Mouse (Mus musculus): ENCODE results near the gene Etl4. TPM values are rescaled to one million over a fixed set of nuclear protein-coding genes. Genes with fewer than 3 reads are reported as not detected.

Gene Etl4
- polyA plus RNA-seq, 1 experiment = 7.4 TPM

DNA sequence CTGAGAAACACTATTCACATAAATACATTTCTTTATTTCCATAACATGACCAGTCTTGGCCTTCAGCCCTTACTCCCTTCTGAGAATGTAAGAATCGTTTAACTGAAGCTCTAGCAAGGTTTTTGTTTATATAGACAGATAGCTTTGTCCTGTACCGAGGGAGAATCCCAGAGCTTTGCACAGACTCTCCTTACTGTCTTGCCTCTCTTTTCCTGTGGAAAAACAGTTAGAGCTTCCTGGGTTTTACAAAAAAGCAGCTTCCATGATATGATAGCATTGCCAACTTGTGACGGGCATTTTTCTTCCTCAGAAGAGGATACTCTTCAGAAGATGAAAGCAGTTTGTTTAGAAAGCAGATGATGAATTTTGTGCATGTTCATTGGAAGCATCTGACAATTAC, 541.4 kb downstream of the Etl4 start:
- Histone ChIP-seq H3K36me3 (ENCODE audit: control insufficient read depth, insufficient read depth) (no peaks in the 10 kb centered on the region), H3K27me3 (ENCODE audit: control insufficient read depth, insufficient read depth, insufficient read length) (no peaks in the 10 kb centered on the region), H3ac (ENCODE audit: control insufficient read depth, insufficient read length) (no peak overlapping the region), H3K4me3 (no peak overlapping the region), H3K79me2 (ENCODE audit: control insufficient read depth, insufficient read depth) (no peaks in the 10 kb centered on the region), H3K4me2 (ENCODE audit: low read depth) (no peak overlapping the region)
- TF ChIP-seq E2F4 (IDR thresholded peaks at IDR 0.05; ENCODE audit: insufficient read depth) (no peak), REST (IDR thresholded peaks at IDR 0.05; ENCODE audit: insufficient read depth, insufficient read length) (no peak), TCF3 (IDR thresholded peaks at IDR 0.05; ENCODE audit: insufficient read length, low read depth) (no peak), CEBPB (IDR thresholded peaks at IDR 0.05; ENCODE audit: insufficient read depth, poor library complexity, severe bottlenecking) (no peak), POLR2A (IDR thresholded peaks at IDR 0.05; ENCODE audit: insufficient read length, low read depth) (no peak), POLR2AphosphoS2 (IDR thresholded peaks at IDR 0.05; ENCODE audit: insufficient read length, low read depth) (no peak), SRF (IDR thresholded peaks at IDR 0.05; ENCODE audit: control insufficient read depth, insufficient read length, low read depth) (no peak), USF1 (IDR thresholded peaks at IDR 0.05; ENCODE audit: low read depth) (no peak), MYOD1 (IDR thresholded peaks at IDR 0.05; ENCODE audit: control insufficient read depth in 1 of 3, insufficient read length in 2 of 3, low read depth in 2 of 3) (no peak), MYOG (IDR thresholded peaks at IDR 0.05; ENCODE audit: control insufficient read depth in 1 of 3, insufficient read depth in 1 of 3, insufficient read length in 2 of 3, low read depth in 2 of 3) (no peak), TCF12 (IDR thresholded peaks at IDR 0.05; ENCODE audit: insufficient read depth, poor library complexity, severe bottlenecking) (no peak)

DNA sequence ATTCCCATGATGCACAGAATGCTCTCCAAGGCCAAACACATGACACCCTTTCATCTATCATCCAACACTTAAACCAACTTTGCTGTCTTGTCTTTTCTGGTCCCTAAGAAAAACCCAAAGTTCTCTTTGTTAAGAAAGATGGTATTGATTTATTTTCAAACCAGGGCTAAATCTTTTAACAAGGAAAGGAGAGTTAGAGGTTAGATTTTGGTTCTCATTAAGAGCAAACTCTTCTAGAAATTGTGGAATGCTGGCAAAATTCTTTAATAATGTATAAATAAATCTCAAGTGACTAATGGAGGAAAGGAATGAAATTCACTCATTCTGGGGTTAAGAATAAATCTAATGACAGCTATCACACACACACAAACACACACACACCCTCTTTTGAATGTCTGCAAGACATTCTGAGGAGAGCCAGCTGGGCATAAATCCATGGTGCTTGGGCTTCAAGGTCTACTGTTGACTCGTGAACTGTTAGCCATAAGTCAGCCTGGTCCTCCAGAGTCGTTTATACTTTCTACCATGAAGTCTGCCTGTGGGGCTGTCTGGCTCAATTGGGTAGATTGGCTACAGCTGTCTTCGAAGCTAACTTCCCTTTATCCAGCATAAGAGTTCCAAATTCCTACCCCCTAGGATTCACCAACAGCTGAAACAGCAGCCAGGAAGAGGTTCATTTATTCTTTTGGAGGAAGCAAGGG, 544.1 kb downstream of the Etl4 start:
- Histone ChIP-seq H3ac (ENCODE audit: control insufficient read depth, insufficient read length) (no peak overlapping the region), H3K79me2 (ENCODE audit: control insufficient read depth, insufficient read depth) (no peaks in the 10 kb centered on the region), H3K4me2 (ENCODE audit: low read depth) (no peak overlapping the region), H3K27me3 (ENCODE audit: control insufficient read depth, insufficient read depth, insufficient read length) (no peaks in the 10 kb centered on the region), H3K36me3 (ENCODE audit: control insufficient read depth, insufficient read depth) (no peaks in the 10 kb centered on the region), H3K4me3 (no peak overlapping the region)
- peak in 1 of 3 experiments; percentile 16 for TF ChIP-seq MYOD1 (IDR thresholded peaks at IDR 0.05; ENCODE audit: control insufficient read depth in 1 of 3, insufficient read length in 2 of 3, low read depth in 2 of 3)
- no peak for TF ChIP-seq POLR2A (IDR thresholded peaks at IDR 0.05; ENCODE audit: insufficient read length, low read depth)
- no peak for TF ChIP-seq POLR2AphosphoS2 (IDR thresholded peaks at IDR 0.05; ENCODE audit: insufficient read length, low read depth)

DNA sequence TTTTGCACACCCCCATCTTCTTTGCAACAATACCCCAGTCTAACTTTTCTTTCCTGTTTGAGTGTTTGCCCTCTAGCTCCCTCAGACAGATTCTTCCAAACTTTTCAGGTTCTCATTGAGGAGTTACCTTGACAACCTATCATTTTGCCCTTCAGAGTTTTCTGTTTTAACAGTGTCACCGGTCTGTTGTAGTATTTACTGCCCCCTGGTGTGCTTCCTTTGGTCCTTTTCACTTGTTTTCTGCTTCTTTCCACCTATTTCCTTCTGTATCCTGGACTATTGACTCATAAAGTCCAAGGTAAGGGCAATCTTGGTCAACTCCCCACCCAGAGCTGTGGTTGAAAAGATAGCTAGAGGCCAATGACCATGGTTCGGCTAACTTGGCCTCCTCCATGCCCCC, 569.6 kb downstream of the Etl4 start:
- no peak overlapping the region for H3K4me2 ChIP-seq (ENCODE audit: low read depth)
- H3K4me3 ChIP-seq = no peak overlapping the region
- no peak overlapping the region for H3ac ChIP-seq (ENCODE audit: control insufficient read depth, insufficient read length)
- no peaks in the 10 kb centered on the region for H3K36me3 ChIP-seq (ENCODE audit: control insufficient read depth, insufficient read depth)
- TF ChIP-seq POLR2AphosphoS2 (IDR thresholded peaks at IDR 0.05; ENCODE audit: insufficient read length, low read depth) = no peak
- TF ChIP-seq POLR2A (IDR thresholded peaks at IDR 0.05; ENCODE audit: insufficient read length, low read depth) = no peak
- no peaks in the 10 kb centered on the region for H3K27me3 ChIP-seq (ENCODE audit: control insufficient read depth, insufficient read depth, insufficient read length)
- H3K79me2 ChIP-seq (ENCODE audit: control insufficient read depth, insufficient read depth) = no peaks in the 10 kb centered on the region

DNA sequence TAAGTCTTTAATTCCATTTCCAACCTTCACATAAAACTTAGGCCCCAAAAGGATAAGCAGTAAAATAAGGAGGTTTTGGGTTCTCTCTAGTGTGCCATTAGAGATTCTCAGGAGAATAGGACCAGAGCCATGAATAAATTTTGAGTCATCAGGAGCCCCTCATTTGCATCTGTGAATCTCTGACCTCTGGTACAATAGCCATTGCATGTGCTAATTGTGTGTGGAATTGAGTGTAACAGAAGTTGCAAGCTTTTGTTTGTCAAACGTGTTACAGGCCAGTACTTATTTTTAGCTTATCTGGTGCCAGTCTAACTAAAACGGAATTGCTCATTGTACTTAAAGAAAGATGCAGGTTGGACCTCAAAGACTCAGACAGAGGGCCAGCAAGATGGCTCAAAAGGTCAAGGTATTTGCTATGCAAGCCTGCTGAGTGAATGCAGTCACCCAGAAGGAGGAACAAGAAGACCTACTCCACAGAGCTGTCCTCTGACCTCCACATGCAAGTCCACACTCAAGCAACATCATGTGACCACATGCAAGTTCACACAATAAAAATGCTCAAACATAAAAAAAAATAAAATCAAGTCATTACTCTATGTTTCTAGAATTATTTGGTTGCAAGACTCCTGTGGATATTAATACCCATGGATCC, 576.7 kb downstream of the Etl4 start:
- H3K4me2 ChIP-seq (ENCODE audit: low read depth) = no peak overlapping the region
- no peaks in the 10 kb centered on the region for H3K79me2 ChIP-seq (ENCODE audit: control insufficient read depth, insufficient read depth)
- H3K4me3 ChIP-seq = no peak overlapping the region
- no peaks in the 10 kb centered on the region for H3K36me3 ChIP-seq (ENCODE audit: control insufficient read depth, insufficient read depth)
- H3ac ChIP-seq (ENCODE audit: control insufficient read depth, insufficient read length) = no peak overlapping the region
- no peaks in the 10 kb centered on the region for H3K27me3 ChIP-seq (ENCODE audit: control insufficient read depth, insufficient read depth, insufficient read length)
- TF ChIP-seq USF1 (IDR thresholded peaks at IDR 0.05; ENCODE audit: low read depth) (no peak), POLR2AphosphoS2 (IDR thresholded peaks at IDR 0.05; ENCODE audit: insufficient read length, low read depth) (no peak), TCF3 (IDR thresholded peaks at IDR 0.05; ENCODE audit: insufficient read length, low read depth) (no peak), MYOG (IDR thresholded peaks at IDR 0.05; ENCODE audit: control insufficient read depth in 1 of 3, insufficient read depth in 1 of 3, insufficient read length in 2 of 3, low read depth in 2 of 3) (no peak), REST (IDR thresholded peaks at IDR 0.05; ENCODE audit: insufficient read depth, insufficient read length) (no peak), MYOD1 (IDR thresholded peaks at IDR 0.05; ENCODE audit: control insufficient read depth in 1 of 3, insufficient read length in 2 of 3, low read depth in 2 of 3) (no peak), SRF (IDR thresholded peaks at IDR 0.05; ENCODE audit: control insufficient read depth, insufficient read length, low read depth) (no peak), MAX (IDR thresholded peaks at IDR 0.05; ENCODE audit: low read depth) (no peak), POLR2A (IDR thresholded peaks at IDR 0.05; ENCODE audit: insufficient read length, low read depth) (no peak), CEBPB (IDR thresholded peaks at IDR 0.05; ENCODE audit: insufficient read depth, poor library complexity, severe bottlenecking) (no peak), E2F4 (IDR thresholded peaks at IDR 0.05; ENCODE audit: insufficient read depth) (no peak), TCF12 (IDR thresholded peaks at IDR 0.05; ENCODE audit: insufficient read depth, poor library complexity, severe bottlenecking) (no peak)

DNA sequence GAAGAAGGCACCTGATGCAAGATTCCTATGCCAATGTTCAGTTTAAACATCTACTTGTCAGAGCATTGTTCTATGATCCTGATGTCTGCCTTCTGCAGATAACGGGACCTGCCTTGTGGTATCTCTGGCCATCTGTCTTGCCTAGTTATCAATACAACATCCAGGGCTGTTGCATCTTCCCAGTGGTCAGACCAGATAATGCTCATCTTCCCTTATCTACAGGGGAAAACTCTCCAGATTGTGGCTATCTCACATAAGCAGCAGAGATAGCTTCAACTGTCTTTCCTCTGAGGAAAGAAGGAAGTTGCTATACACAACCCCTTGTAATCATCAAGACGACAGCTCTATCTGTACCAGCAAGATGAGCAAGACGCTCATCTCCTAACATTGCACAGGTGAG, 579.5 kb downstream of the Etl4 start:
- TF ChIP-seq TCF3 (IDR thresholded peaks at IDR 0.05; ENCODE audit: insufficient read length, low read depth) (no peak), MYOD1 (IDR thresholded peaks at IDR 0.05; ENCODE audit: control insufficient read depth in 1 of 3, insufficient read length in 2 of 3, low read depth in 2 of 3) (no peak), MYOG (IDR thresholded peaks at IDR 0.05; ENCODE audit: control insufficient read depth in 1 of 3, insufficient read depth in 1 of 3, insufficient read length in 2 of 3, low read depth in 2 of 3) (no peak), E2F4 (IDR thresholded peaks at IDR 0.05; ENCODE audit: insufficient read depth) (no peak), SRF (IDR thresholded peaks at IDR 0.05; ENCODE audit: control insufficient read depth, insufficient read length, low read depth) (no peak), POLR2A (IDR thresholded peaks at IDR 0.05; ENCODE audit: insufficient read length, low read depth) (no peak), MAX (IDR thresholded peaks at IDR 0.05; ENCODE audit: low read depth) (no peak), POLR2AphosphoS2 (IDR thresholded peaks at IDR 0.05; ENCODE audit: insufficient read length, low read depth) (no peak), TCF12 (IDR thresholded peaks at IDR 0.05; ENCODE audit: insufficient read depth, poor library complexity, severe bottlenecking) (no peak), CEBPB (IDR thresholded peaks at IDR 0.05; ENCODE audit: insufficient read depth, poor library complexity, severe bottlenecking) (no peak), REST (IDR thresholded peaks at IDR 0.05; ENCODE audit: insufficient read depth, insufficient read length) (no peak), USF1 (IDR thresholded peaks at IDR 0.05; ENCODE audit: low read depth) (no peak)
- H3K4me2 ChIP-seq (ENCODE audit: low read depth) = no peak overlapping the region
- no peaks in the 10 kb centered on the region for H3K27me3 ChIP-seq (ENCODE audit: control insufficient read depth, insufficient read depth, insufficient read length)
- H3K4me3 ChIP-seq = no peak overlapping the region
- H3K36me3 ChIP-seq (ENCODE audit: control insufficient read depth, insufficient read depth) = no peaks in the 10 kb centered on the region
- no peaks in the 10 kb centered on the region for H3K79me2 ChIP-seq (ENCODE audit: control insufficient read depth, insufficient read depth)
- no peak overlapping the region for H3ac ChIP-seq (ENCODE audit: control insufficient read depth, insufficient read length)

Measured in myocyte (in vitro differentiated cells).